Mouse (Mus musculus): ENCODE measurements around the gene Cadps. TPM values are rescaled to one million over a fixed set of nuclear protein-coding genes. Genes with fewer than 3 reads are reported as not detected.

The Cadps gene
- polyA plus RNA-seq, 1 experiment from 2014 or later = 0.62 TPM

GRCm38 (mm10) chr14:12821831-12822490, 918 bp downstream of the Cadps start:
- ATAC-seq (replicated peaks; ENCODE audit: low FRiP score) (0 out of 2 replicates have a peak, but pooled peaks have one; percentile 15), DNase-seq (ENCODE audit: low spot score) (peak; percentile 38)
- Histone ChIP-seq H3K27ac (ENCODE audit: low read depth, low read length) (no peak overlapping the region), H3K4me1 (replicated peaks; ENCODE audit: control insufficient read depth, insufficient read depth, low read length) (no peaks in the 10 kb centered on the region), H3K9ac (ENCODE audit: low read depth, low read length) (no peak overlapping the region), H3K9me3 (ENCODE audit: control insufficient read depth, low read length) (no peaks in the 10 kb centered on the region), H3K4me3 (ENCODE audit: low read depth, low read length) (peak overlapping the region; percentile 49), H3K4me2 (peak overlapping the region; percentile 76), H3K36me3 (ENCODE audit: control insufficient read depth, insufficient read depth, low read length) (no peaks in the 10 kb centered on the region), H3K27me3 (replicated peaks; ENCODE audit: control insufficient read depth, insufficient read depth, low read length) (peaks cover 27% of the 10 kb centered on the region)
- 1% methylated on average over 58 of the region's 58 CpGs for WGBS

GRCm38 (mm10) chr14:12821156-12821813, 1.6 kb downstream of the Cadps start:
- DNase-seq (ENCODE audit: low spot score) (no peak), ATAC-seq (replicated peaks; ENCODE audit: low FRiP score) (no peak)
- H3K4me1 ChIP-seq (replicated peaks; ENCODE audit: control insufficient read depth, insufficient read depth, low read length) = no peaks in the 10 kb centered on the region
- H3K4me2 ChIP-seq = peak overlapping the region; percentile 76
- H3K9ac ChIP-seq (ENCODE audit: low read depth, low read length) = no peak overlapping the region
- H3K27me3 ChIP-seq (replicated peaks; ENCODE audit: control insufficient read depth, insufficient read depth, low read length) = peaks cover 27% of the 10 kb centered on the region
- 3% methylated on average over 9 of the region's 13 CpGs for WGBS
- no peaks in the 10 kb centered on the region for H3K9me3 ChIP-seq (ENCODE audit: control insufficient read depth, low read length)
- peak overlapping the region; percentile 49 for H3K4me3 ChIP-seq (ENCODE audit: low read depth, low read length)
- no peaks in the 10 kb centered on the region for H3K36me3 ChIP-seq (ENCODE audit: control insufficient read depth, insufficient read depth, low read length)
- no peak overlapping the region for H3K27ac ChIP-seq (ENCODE audit: low read depth, low read length)

GRCm38 (mm10) chr14:12820149-12820548, 2.7 kb downstream of the Cadps start:
- Histone ChIP-seq H3K27me3 (replicated peaks; ENCODE audit: control insufficient read depth, insufficient read depth, low read length) (peaks cover 27% of the 10 kb centered on the region), H3K4me3 (ENCODE audit: low read depth, low read length) (no peak overlapping the region), H3K4me1 (replicated peaks; ENCODE audit: control insufficient read depth, insufficient read depth, low read length) (no peaks in the 10 kb centered on the region), H3K27ac (ENCODE audit: low read depth, low read length) (no peak overlapping the region), H3K36me3 (ENCODE audit: control insufficient read depth, insufficient read depth, low read length) (no peaks in the 10 kb centered on the region), H3K9ac (ENCODE audit: low read depth, low read length) (no peak overlapping the region), H3K4me2 (no peak overlapping the region), H3K9me3 (ENCODE audit: control insufficient read depth, low read length) (no peaks in the 10 kb centered on the region)
- 67% methylated on average over 1 of the region's 1 CpGs for WGBS
- no peak for DNase-seq (ENCODE audit: low spot score)
- ATAC-seq (replicated peaks; ENCODE audit: low FRiP score) = no peak

GRCm38 (mm10) chr14:12818442-12818841, 4.4 kb downstream of the Cadps start:
- DNase-seq (ENCODE audit: low spot score) (no peak), ATAC-seq (replicated peaks; ENCODE audit: low FRiP score) (no peak)
- Histone ChIP-seq H3K36me3 (ENCODE audit: control insufficient read depth, insufficient read depth, low read length) (no peaks in the 10 kb centered on the region), H3K9me3 (ENCODE audit: control insufficient read depth, low read length) (no peaks in the 10 kb centered on the region), H3K9ac (ENCODE audit: low read depth, low read length) (no peak overlapping the region), H3K4me3 (ENCODE audit: low read depth, low read length) (no peak overlapping the region), H3K27me3 (replicated peaks; ENCODE audit: control insufficient read depth, insufficient read depth, low read length) (peaks cover 24% of the 10 kb centered on the region), H3K4me2 (no peak overlapping the region), H3K4me1 (replicated peaks; ENCODE audit: control insufficient read depth, insufficient read depth, low read length) (no peaks in the 10 kb centered on the region), H3K27ac (ENCODE audit: low read depth, low read length) (no peak overlapping the region)
- WGBS = 84% methylated on average over 1 of the region's 1 CpGs

DNA sequence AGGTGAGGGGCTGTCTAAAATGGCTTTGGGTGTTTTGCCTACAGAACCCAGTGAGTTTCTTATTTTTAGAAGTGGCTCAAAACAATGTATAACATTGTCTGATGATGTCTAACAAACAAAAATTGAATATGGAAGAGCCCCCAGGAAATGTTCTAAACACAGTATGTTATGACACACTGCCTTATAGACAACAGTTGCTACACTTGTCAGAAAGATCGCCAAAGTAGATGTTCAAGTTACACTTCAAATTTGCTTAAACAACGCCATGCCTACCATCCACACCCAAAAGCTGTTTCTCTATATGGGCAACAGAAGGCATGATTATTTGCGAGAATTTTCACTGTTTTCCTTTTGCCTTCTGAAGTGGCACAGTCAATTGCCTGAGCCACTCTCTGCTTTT, 10.8 kb downstream of the Cadps start:
- Histone ChIP-seq H3K4me1 (replicated peaks; ENCODE audit: control insufficient read depth, insufficient read depth, low read length) (no peaks in the 10 kb centered on the region), H3K36me3 (ENCODE audit: control insufficient read depth, insufficient read depth, low read length) (no peaks in the 10 kb centered on the region), H3K4me2 (no peak overlapping the region), H3K4me3 (ENCODE audit: low read depth, low read length) (no peak overlapping the region), H3K9me3 (ENCODE audit: control insufficient read depth, low read length) (no peaks in the 10 kb centered on the region), H3K9ac (ENCODE audit: low read depth, low read length) (no peak overlapping the region), H3K27me3 (replicated peaks; ENCODE audit: control insufficient read depth, insufficient read depth, low read length) (no peaks in the 10 kb centered on the region), H3K27ac (ENCODE audit: low read depth, low read length) (no peak overlapping the region)
- DNase-seq (ENCODE audit: low spot score) = no peak
- WGBS = 78% methylated on average over 3 of the region's 3 CpGs
- ATAC-seq (replicated peaks; ENCODE audit: low FRiP score) = no peak

- H3K4me3 ChIP-seq (ENCODE audit: low read depth, low read length) = no peak overlapping the region
- no peak overlapping the region for H3K9ac ChIP-seq (ENCODE audit: low read depth, low read length)
- no peak for ATAC-seq (replicated peaks; ENCODE audit: low FRiP score)
- no peaks in the 10 kb centered on the region for H3K9me3 ChIP-seq (ENCODE audit: control insufficient read depth, low read length)
- 62% methylated on average over 1 of the region's 1 CpGs for WGBS
- H3K27me3 ChIP-seq (replicated peaks; ENCODE audit: control insufficient read depth, insufficient read depth, low read length) = no peaks in the 10 kb centered on the region
- H3K36me3 ChIP-seq (ENCODE audit: control insufficient read depth, insufficient read depth, low read length) = no peaks in the 10 kb centered on the region
- DNase-seq (ENCODE audit: low spot score) = no peak
- no peak overlapping the region for H3K27ac ChIP-seq (ENCODE audit: low read depth, low read length)
- no peak overlapping the region for H3K4me2 ChIP-seq
- no peaks in the 10 kb centered on the region for H3K4me1 ChIP-seq (replicated peaks; ENCODE audit: control insufficient read depth, insufficient read depth, low read length)
Measured at GRCm38 (mm10) chr14:12802995-12803394, 19.9 kb downstream of the Cadps start.

DNA sequence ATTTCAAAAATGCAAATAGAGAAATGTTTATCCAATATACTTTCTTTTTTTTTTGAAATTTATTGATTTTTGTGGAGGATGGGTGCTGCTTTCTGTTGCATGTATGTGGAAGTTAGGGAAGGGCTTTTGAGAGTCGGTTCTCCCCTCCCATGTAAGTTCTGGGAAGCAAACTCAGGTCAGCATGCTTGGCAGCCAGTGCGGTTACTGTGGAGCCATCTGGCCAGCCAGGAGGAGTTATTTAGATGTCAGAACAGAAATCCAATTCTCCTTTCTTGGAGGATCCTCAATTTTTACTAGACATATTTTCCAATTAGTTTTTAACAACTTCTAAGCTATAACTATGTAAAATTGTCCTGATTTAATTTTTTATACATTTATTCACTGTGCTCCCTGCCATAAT, 21.8 kb downstream of the Cadps start:
- DNase-seq (ENCODE audit: low spot score) (no peak), ATAC-seq (replicated peaks; ENCODE audit: low FRiP score) (no peak)
- Histone ChIP-seq H3K4me1 (replicated peaks; ENCODE audit: control insufficient read depth, insufficient read depth, low read length) (no peaks in the 10 kb centered on the region), H3K4me3 (ENCODE audit: low read depth, low read length) (no peak overlapping the region), H3K4me2 (no peak overlapping the region), H3K9me3 (ENCODE audit: control insufficient read depth, low read length) (no peaks in the 10 kb centered on the region), H3K27me3 (replicated peaks; ENCODE audit: control insufficient read depth, insufficient read depth, low read length) (no peaks in the 10 kb centered on the region), H3K9ac (ENCODE audit: low read depth, low read length) (no peak overlapping the region), H3K36me3 (ENCODE audit: control insufficient read depth, insufficient read depth, low read length) (no peaks in the 10 kb centered on the region), H3K27ac (ENCODE audit: low read depth, low read length) (no peak overlapping the region)
- WGBS = 74% methylated on average over 2 of the region's 2 CpGs

DNA sequence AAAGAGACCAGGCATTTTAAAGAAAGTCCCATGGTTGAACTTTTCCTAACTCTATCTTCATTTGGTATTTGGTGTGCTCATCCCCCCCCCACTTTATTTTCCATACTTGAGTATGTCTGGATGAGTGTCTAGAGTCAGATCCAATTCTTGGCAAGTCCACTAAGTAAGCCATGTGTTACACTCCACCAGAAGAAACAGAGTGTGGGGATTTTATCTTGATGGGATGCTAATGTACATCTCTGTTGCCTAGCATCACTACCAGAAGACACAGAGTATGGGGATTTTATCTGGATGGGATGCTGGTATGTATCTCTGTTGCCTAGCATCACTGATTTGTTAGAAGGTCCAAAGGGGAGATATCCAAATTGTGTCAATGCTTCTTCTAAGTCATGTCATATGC, 24.0 kb downstream of the Cadps start:
- no peaks in the 10 kb centered on the region for H3K27me3 ChIP-seq (replicated peaks; ENCODE audit: control insufficient read depth, insufficient read depth, low read length)
- H3K4me3 ChIP-seq (ENCODE audit: low read depth, low read length) = no peak overlapping the region
- no peak overlapping the region for H3K4me2 ChIP-seq
- H3K36me3 ChIP-seq (ENCODE audit: control insufficient read depth, insufficient read depth, low read length) = no peaks in the 10 kb centered on the region
- H3K4me1 ChIP-seq (replicated peaks; ENCODE audit: control insufficient read depth, insufficient read depth, low read length) = no peaks in the 10 kb centered on the region
- H3K9me3 ChIP-seq (ENCODE audit: control insufficient read depth, low read length) = no peaks in the 10 kb centered on the region
- H3K9ac ChIP-seq (ENCODE audit: low read depth, low read length) = no peak overlapping the region
- ATAC-seq (replicated peaks; ENCODE audit: low FRiP score) (no peak), DNase-seq (ENCODE audit: low spot score) (no peak)
- no peak overlapping the region for H3K27ac ChIP-seq (ENCODE audit: low read depth, low read length)

DNA sequence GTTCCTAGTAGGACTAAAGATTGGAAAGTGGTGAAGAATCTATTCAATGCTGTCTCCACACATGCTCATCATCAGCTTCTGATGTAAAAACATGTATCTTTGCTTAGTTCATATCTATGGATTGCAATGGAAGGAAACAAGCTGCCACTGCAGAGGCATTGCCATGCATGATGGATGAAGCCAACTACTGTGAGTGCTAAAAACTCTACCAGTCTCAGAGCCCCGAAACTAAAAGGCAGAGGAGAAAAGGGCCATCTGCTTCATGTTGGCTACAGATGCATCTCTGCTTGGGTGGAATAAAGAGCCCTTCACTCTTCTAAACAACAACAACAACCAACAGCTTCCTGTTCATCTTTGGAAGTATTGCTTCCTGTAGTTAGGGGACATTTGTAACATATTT, 38.6 kb downstream of the Cadps start:
- H3K4me3 ChIP-seq (ENCODE audit: low read depth, low read length) = no peak overlapping the region
- 77% methylated on average over 1 of the region's 1 CpGs for WGBS
- H3K4me1 ChIP-seq (replicated peaks; ENCODE audit: control insufficient read depth, insufficient read depth, low read length) = no peaks in the 10 kb centered on the region
- H3K36me3 ChIP-seq (ENCODE audit: control insufficient read depth, insufficient read depth, low read length) = no peaks in the 10 kb centered on the region
- H3K27ac ChIP-seq (ENCODE audit: low read depth, low read length) = no peak overlapping the region
- no peak overlapping the region for H3K4me2 ChIP-seq
- no peaks in the 10 kb centered on the region for H3K9me3 ChIP-seq (ENCODE audit: control insufficient read depth, low read length)
- DNase-seq (ENCODE audit: low spot score) = no peak
- no peak overlapping the region for H3K9ac ChIP-seq (ENCODE audit: low read depth, low read length)
- no peaks in the 10 kb centered on the region for H3K27me3 ChIP-seq (replicated peaks; ENCODE audit: control insufficient read depth, insufficient read depth, low read length)
- ATAC-seq (replicated peaks; ENCODE audit: low FRiP score) = no peak
